Mouse (Mus musculus) CD4-positive, CD25-positive, alpha-beta regulatory T cell (primary cell): ENCODE data around the gene Itgb2l. TPM values are rescaled to one million over a fixed set of nuclear protein-coding genes. Genes with fewer than 3 reads are reported as not detected.

Source experiments
- polyA plus RNA-seq: library from polyadenylated mRNA; unstranded; fragments of 100-300 nt; shearing (Covaris generic); gene quantifications from one replicate; pipeline ENCODE4 v1.2.1, GENCODE M21; 2017

The Itgb2l gene
- polyA plus RNA-seq = not detected

DNA sequence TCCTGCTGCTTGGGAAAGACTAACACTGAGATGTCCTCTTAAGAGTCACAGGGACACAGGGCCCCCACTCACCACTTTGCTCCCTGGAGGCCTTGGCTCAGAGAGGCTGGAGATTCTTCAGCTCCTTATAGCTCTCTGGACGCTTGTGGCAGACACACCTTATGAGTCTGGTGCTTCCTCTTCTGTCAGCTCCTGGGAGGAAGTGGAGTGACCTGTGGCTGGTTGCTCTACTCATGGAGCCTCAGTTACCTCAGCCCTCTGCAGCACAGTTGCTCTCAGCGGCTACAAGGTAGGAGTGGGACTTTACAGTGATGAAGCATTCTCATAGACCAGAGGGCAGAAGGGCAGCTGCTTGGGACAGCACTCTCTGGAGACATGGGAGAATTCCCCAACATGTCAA, at the start of gene Itgb2l:
TSS of gene Itgb2l (minus strand) at position 152 of the 400 bp plus-strand sequence.

DNA sequence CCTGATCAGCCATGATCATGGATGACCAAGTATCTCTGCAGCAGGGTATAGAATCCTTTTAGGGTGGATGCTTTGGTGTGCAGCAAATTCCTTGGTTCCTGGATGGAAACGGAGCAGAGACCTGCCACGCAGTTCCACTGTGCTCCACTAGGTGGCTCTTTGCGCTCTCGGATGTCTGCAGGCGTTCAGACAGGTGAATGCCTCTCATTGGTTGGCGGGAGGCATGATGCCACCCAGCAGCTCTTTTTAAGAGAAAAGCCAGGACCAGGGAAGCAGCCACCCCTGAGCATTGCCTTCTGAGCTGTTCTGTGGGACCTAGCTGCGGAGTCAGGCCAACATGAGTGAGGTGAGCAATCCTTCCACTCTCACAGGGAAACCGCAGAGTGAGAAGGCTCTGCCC, 24.0 kb upstream of the Itgb2l start, which contains the start of gene Pcp4:
TSS of gene Pcp4 (plus strand) at position 162 of the 400 bp plus-strand sequence.

Other genes starting within 250 kb of the Itgb2l start
- 0.31 TPM for gene Sh3bgr, start 243.2 kb downstream of the Itgb2l start, polyA plus RNA-seq
- 1.2 TPM for gene B3galt5, start 207.8 kb downstream of the Itgb2l start, polyA plus RNA-seq
- gene Pcp4, start 24.0 kb upstream of the Itgb2l start, polyA plus RNA-seq = not detected